Mouse (Mus musculus) lung, postnatal 0 days (tissue): Measurements from ENCODE around the gene Tex11.

Source experiments
- CTCF ChIP-seq: IDR thresholded peaks from 2 replicates; pipeline ENCODE4 v1.5.1; 2016; ENCODE audit warnings: antibody characterized with exemption, mild to moderate bottlenecking
- EP300 ChIP-seq: IDR thresholded peaks from 2 replicates; pipeline ENCODE4 v1.6.1; 2016; ENCODE audit warnings: antibody characterized with exemption, mild to moderate bottlenecking, control low read depth

GRCm38 (mm10) chrX:101084192-101084591 is 24.7 kb upstream of the Tex11 start:
- TF ChIP-seq CTCF = no peak
- no peak for TF ChIP-seq EP300
